Mouse (Mus musculus) limb, embryonic 10.5 days (tissue): ENCODE results near the gene Sp1. TPM values are rescaled to one million over a fixed set of nuclear protein-coding genes. Genes with fewer than 3 reads are reported as not detected.

ENCODE experiments used
- DNase-seq: peaks from one replicate; pipeline ENCODE4 v3.0.0-alpha.2; 2017; ENCODE audit warnings: low spot score
- H3K27ac ChIP-seq: fragments of 300-500 bp; sonication (generic); 2 replicates; pipeline ENCODE4 v1.5.1; 2016; ENCODE audit warnings: mild to moderate bottlenecking
- H3K27me3 ChIP-seq: fragments of 300-500 bp; sonication (generic); 2 replicates; pipeline ENCODE4 v1.6.1; 2016; ENCODE audit warnings: low read depth, mild to moderate bottlenecking; ENCODE audit not compliant: poor library complexity, severe bottlenecking
- H3K36me3 ChIP-seq: fragments of 300-500 bp; sonication (generic); 2 replicates; pipeline ENCODE4 v1.6.1; 2016; ENCODE audit warnings: mild to moderate bottlenecking, moderate library complexity
- H3K4me1 ChIP-seq: fragments of 300-500 bp; sonication (generic); 2 replicates; pipeline ENCODE4 v1.6.1; 2016
- H3K4me3 ChIP-seq: fragments of 300-500 bp; sonication (generic); 2 replicates; pipeline ENCODE4 v1.5.1; 2016; ENCODE audit warnings: mild to moderate bottlenecking, moderate library complexity
- H3K9me3 ChIP-seq: fragments of 300-500 bp; sonication (generic); replicated peaks from 2 replicates; pipeline ENCODE4 v1.6.1; 2016; ENCODE audit warnings: mild to moderate bottlenecking
- WGBS: fragments of 180-500 bp; shearing (Covaris S2); methylation state at CpG from one replicate; pipeline ENCODE4 v1.1.7; 2016; 5-methylcytosine and 5-hydroxymethylcytosine counted together
- polyA plus RNA-seq: library from polyadenylated mRNA; unstranded; fragments of >200 nt; fragmentation: Nextera tagmentation; extraction: Ambion mirVana; gene quantifications from 2 replicates; pipeline ENCODE4 v1.2.1, GENCODE M21; 2016

The Sp1 gene
- polyA plus RNA-seq, 1 experiment from 2014 or later = 9.8 TPM

DNA sequence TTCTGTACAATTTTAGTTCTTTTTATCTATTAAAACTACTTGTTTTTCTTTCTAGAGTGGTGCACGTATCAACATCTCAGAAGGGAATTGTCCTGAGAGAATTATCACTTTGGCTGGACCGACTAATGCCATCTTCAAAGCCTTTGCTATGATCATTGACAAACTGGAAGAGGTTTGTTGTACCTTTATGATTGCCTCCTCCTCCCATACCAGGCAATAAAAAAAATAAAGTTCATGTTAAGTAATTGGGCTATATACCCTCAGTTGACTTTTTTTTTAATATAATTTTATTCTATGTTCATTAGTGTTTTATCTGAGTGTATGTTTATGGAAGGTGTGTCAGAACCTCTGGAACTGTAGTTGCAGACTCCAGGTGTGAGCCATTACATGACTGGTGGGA lies 68.6 kb downstream of the Sp1 start:
- no peaks in the 10 kb centered on the region for H3K9me3 ChIP-seq
- H3K27me3 ChIP-seq = no peaks in the 10 kb centered on the region
- DNase-seq = no peak
- peaks cover 13% of the 10 kb centered on the region for H3K4me1 ChIP-seq
- no peak overlapping the region for H3K27ac ChIP-seq
- WGBS = 95% methylated on average over 2 of the region's 2 CpGs
- no peak overlapping the region for H3K4me3 ChIP-seq
- H3K36me3 ChIP-seq = peaks cover 68% of the 10 kb centered on the region

DNA sequence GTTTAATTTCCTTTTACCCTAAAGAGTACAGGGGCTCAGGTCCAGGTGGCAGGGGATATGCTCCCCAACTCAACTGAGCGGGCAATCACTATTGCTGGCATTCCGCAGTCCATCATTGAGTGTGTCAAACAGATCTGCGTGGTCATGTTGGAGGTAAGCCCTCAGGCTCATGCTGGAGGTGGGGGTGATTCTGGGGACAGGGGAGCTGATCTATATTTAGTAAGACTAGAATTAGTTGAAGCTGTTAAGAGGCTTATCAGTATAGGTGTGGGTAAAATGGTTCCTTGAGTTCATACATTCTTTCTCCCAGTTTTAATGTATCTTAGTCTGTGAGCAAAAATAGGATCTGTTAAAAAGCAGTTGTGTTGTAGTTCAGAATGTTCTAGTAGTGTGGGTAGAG lies 77.2 kb downstream of the Sp1 start:
- Histone ChIP-seq H3K9me3 (no peaks in the 10 kb centered on the region), H3K4me1 (no peaks in the 10 kb centered on the region), H3K27ac (no peak overlapping the region), H3K27me3 (no peaks in the 10 kb centered on the region), H3K36me3 (peaks cover 97% of the 10 kb centered on the region), H3K4me3 (no peak overlapping the region)
- DNase-seq = no peak
- 95% methylated on average over 3 of the region's 3 CpGs for WGBS

DNA sequence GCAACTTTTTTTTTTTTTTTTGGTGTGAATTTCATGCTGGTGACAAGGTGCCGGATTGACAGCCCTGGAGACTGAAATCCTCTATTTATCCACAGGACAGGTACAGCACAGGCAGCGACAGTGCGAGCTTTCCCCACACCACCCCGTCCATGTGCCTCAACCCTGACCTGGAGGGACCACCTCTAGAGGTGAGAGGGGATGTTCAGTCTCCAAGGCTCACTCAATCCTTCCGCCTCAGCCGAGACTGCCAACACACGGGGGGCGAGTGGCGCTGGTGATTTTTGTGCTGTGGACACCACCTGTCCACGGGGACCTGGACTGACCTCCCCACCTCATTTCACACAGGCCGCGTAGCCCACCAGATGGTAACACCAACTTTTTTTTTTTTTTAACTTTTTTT lies 79.9 kb downstream of the Sp1 start:
- H3K4me1 ChIP-seq = no peaks in the 10 kb centered on the region
- H3K36me3 ChIP-seq = peaks cover 99% of the 10 kb centered on the region
- H3K27ac ChIP-seq = no peak overlapping the region
- H3K27me3 ChIP-seq = no peaks in the 10 kb centered on the region
- 89% methylated on average over 12 of the region's 12 CpGs for WGBS
- no peaks in the 10 kb centered on the region for H3K9me3 ChIP-seq
- DNase-seq = no peak
- H3K4me3 ChIP-seq = no peak overlapping the region

Other genes with a start within 250 kb of the Sp1 start
- gene Zfp740, start 202.9 kb upstream of the Sp1 start, polyA plus RNA-seq = 73.0 and 88.7 TPM in 2 replicates
- gene Csad, start 201.4 kb upstream of the Sp1 start, polyA plus RNA-seq = 38.8 and 55.0 TPM in 2 replicates
- gene Itgb7, start 174.2 kb upstream of the Sp1 start, polyA plus RNA-seq = 1.2 and 1.5 TPM in 2 replicates
- 111 and 148 TPM in 2 replicates for gene Rarg, start 148.6 kb upstream of the Sp1 start, polyA plus RNA-seq
- 1.1 and 1.4 TPM in 2 replicates for gene Gm9918, start 135.6 kb upstream of the Sp1 start, polyA plus RNA-seq
- gene Mfsd5, start 126.7 kb upstream of the Sp1 start, polyA plus RNA-seq = 69.5 and 76.5 TPM in 2 replicates
- gene Espl1, start 109.9 kb upstream of the Sp1 start, polyA plus RNA-seq = 60.6 and 63.5 TPM in 2 replicates
- gene Pfdn5, start 80.0 kb upstream of the Sp1 start, polyA plus RNA-seq = 351 and 381 TPM in 2 replicates
- gene Myg1, start 74.4 kb upstream of the Sp1 start, polyA plus RNA-seq = 123 and 135 TPM in 2 replicates
- gene Aaas, start 55.4 kb upstream of the Sp1 start, polyA plus RNA-seq = 150 and 163 TPM in 2 replicates
- gene Sp7, start 39.0 kb upstream of the Sp1 start, polyA plus RNA-seq = 1.6 and 1.8 TPM in 2 replicates
- 0.15 TPM in 1 of 2 replicates, not detected in the other for gene Amhr2, start 39.2 kb downstream of the Sp1 start, polyA plus RNA-seq
- 57.6 and 60.5 TPM in 2 replicates for gene Prr13, start 52.9 kb downstream of the Sp1 start, polyA plus RNA-seq
- gene Pcbp2, start 64.4 kb downstream of the Sp1 start, polyA plus RNA-seq = 230 and 235 TPM in 2 replicates
- 3.8 and 4.8 TPM in 2 replicates for gene Gm10337, start 97.6 kb downstream of the Sp1 start, polyA plus RNA-seq
- gene Map3k12, start 110.9 kb downstream of the Sp1 start, polyA plus RNA-seq = 23.8 and 27.7 TPM in 2 replicates
- gene Tarbp2, start 112.0 kb downstream of the Sp1 start, polyA plus RNA-seq = 143 and 150 TPM in 2 replicates
- 1.7 and 1.8 TPM in 2 replicates for gene Npff, start 118.8 kb downstream of the Sp1 start, polyA plus RNA-seq
- 0.31 TPM in 1 of 2 replicates, not detected in the other for gene Gm28047, start 218.9 kb downstream of the Sp1 start, polyA plus RNA-seq
- gene Atf7, start 219.3 kb downstream of the Sp1 start, polyA plus RNA-seq = 22.2 and 27.0 TPM in 2 replicates